Mouse (Mus musculus): ENCODE results near the gene Fam189a1. TPM values are rescaled to one million over a fixed set of nuclear protein-coding genes. Genes with fewer than 3 reads are reported as not detected.

The Fam189a1 gene
- under 1 TPM; 0.50 to 0.80 TPM for total RNA-seq (2021)
- long read RNA-seq, experiment 1, result 0 reads
- long read RNA-seq, experiment 2, result 0 reads

GRCm38 (mm10) chr7:65156514-65156911 lies at the start of gene Fam189a1:
Fam189a1 (minus strand) TSS chr7:65156570.
- peak in 1 of 2 experiments; percentile 2 for DNase-seq (ENCODE audit: low spot score in 2 of 2)

- DNase-seq (ENCODE audit: low spot score in 2 of 2), result no peak
Measured at GRCm38 (mm10) chr7:65206021-65206420, 49.7 kb upstream of the Fam189a1 start.

- no peak for DNase-seq (ENCODE audit: low spot score in 2 of 2)
Measured at GRCm38 (mm10) chr7:65202719-65203118, 46.3 kb upstream of the Fam189a1 start.

- DNase-seq (ENCODE audit: low spot score in 2 of 2), result no peak
Measured at GRCm38 (mm10) chr7:65180694-65181093, 24.3 kb upstream of the Fam189a1 start.

- no peak for DNase-seq (ENCODE audit: low spot score in 2 of 2)
Measured at GRCm38 (mm10) chr7:65170762-65171161, 14.4 kb upstream of the Fam189a1 start.

- DNase-seq (ENCODE audit: low spot score in 2 of 2), result no peak
Measured at GRCm38 (mm10) chr7:65157031-65158025, 958 bp upstream of the Fam189a1 start.

GRCm38 (mm10) chr7:65155628-65156513 lies 499 bp downstream of the Fam189a1 start:
- DNase-seq (ENCODE audit: low spot score in 2 of 2), result peak in 1 of 2 experiments; percentile 4

- DNase-seq (ENCODE audit: low spot score in 2 of 2), result no peak
Measured at GRCm38 (mm10) chr7:65154576-65154975, 1.8 kb downstream of the Fam189a1 start.

GRCm38 (mm10) chr7:65153846-65154245 lies 2.5 kb downstream of the Fam189a1 start:
- no peak for DNase-seq (ENCODE audit: low spot score in 2 of 2)

GRCm38 (mm10) chr7:65151526-65151925 lies 4.8 kb downstream of the Fam189a1 start:
- DNase-seq (ENCODE audit: low spot score in 2 of 2), result no peak

GRCm38 (mm10) chr7:65149040-65149439 lies 7.3 kb downstream of the Fam189a1 start:
- DNase-seq (ENCODE audit: low spot score in 2 of 2), result no peak

- no peak for DNase-seq (ENCODE audit: low spot score in 2 of 2)
Measured at GRCm38 (mm10) chr7:65144881-65145280, 11.5 kb downstream of the Fam189a1 start.

- no peak for DNase-seq (ENCODE audit: low spot score in 2 of 2)
Measured at GRCm38 (mm10) chr7:65141907-65142698, 14.3 kb downstream of the Fam189a1 start.

- DNase-seq (ENCODE audit: low spot score in 2 of 2), result no peak
Measured at GRCm38 (mm10) chr7:65140832-65141231, 15.5 kb downstream of the Fam189a1 start.

GRCm38 (mm10) chr7:65140099-65140498 lies 16.3 kb downstream of the Fam189a1 start:
- no peak for DNase-seq (ENCODE audit: low spot score in 2 of 2)

GRCm38 (mm10) chr7:65123766-65124165 lies 32.6 kb downstream of the Fam189a1 start:
- DNase-seq (ENCODE audit: low spot score in 2 of 2), result no peak

GRCm38 (mm10) chr7:65116903-65117302 lies 39.5 kb downstream of the Fam189a1 start:
- no peak for DNase-seq (ENCODE audit: low spot score in 2 of 2)

- DNase-seq (ENCODE audit: low spot score in 2 of 2), result no peak
Measured at GRCm38 (mm10) chr7:65115366-65115765, 41.0 kb downstream of the Fam189a1 start.

GRCm38 (mm10) chr7:65111664-65112063 lies 44.7 kb downstream of the Fam189a1 start:
- DNase-seq (ENCODE audit: low spot score in 2 of 2), result no peak

GRCm38 (mm10) chr7:65105566-65105965 lies 50.8 kb downstream of the Fam189a1 start:
- no peak for DNase-seq (ENCODE audit: low spot score in 2 of 2)

GRCm38 (mm10) chr7:65105097-65105467 lies 51.3 kb downstream of the Fam189a1 start:
- DNase-seq (ENCODE audit: low spot score in 2 of 2), result no peak
